Mouse (Mus musculus): ENCODE measurements around the gene Rcn3. TPM values are rescaled to one million over a fixed set of nuclear protein-coding genes. Genes with fewer than 3 reads are reported as not detected.

Gene Rcn3
- total RNA-seq (2021) = 1 to 10 TPM; 3.8 to 4.9 TPM

DNA sequence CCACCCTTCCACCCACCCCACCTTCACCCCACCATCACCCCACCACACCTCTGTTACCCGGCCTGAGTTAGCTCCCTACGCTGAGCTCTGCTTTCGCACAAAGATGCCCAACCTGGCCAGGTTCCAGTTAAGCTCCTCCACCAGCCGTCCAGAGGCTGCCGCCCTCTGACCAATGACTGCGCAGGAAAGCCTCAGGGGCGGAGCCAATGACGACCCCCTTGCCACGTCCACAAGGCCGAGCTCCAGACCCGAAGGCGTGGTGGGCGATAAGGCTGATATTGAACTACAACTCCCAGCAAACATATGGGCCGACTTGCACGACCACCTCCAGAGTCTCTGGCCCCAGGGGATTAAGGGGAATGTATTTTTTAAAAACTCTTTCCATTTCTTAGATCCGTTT lies at the start of gene Rcn3:
Rcn3 (minus strand) TSS at position 174 of the 400 bp plus-strand sequence.
- peak in 1 of 2 experiments; percentile 25 for DNase-seq (ENCODE audit: low spot score in 2 of 2)
- intact Hi-C loops (cut with DNase I) = no loop called here

DNA sequence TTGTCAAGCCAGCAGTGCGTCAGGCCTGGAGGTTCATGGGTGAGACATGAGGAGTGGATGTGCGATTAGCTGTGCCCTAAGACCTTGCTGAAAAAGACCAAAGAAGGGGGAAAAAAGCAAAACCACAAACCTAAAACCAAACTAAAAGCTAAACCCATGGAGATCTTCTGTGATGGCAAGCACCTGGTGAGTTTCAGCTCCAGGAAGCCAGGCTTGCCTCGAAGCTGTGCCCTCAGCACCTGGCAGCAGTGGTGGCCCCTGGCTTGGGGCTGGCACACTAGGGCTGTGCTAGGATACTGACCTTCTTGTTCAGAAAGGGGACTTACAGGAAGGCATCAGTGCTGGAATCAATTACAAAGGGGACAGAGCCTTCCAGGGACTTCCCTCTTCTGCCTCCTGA lies 49.3 kb upstream of the Rcn3 start:
- intact Hi-C loops (cut with DNase I) = no loop called here

DNA sequence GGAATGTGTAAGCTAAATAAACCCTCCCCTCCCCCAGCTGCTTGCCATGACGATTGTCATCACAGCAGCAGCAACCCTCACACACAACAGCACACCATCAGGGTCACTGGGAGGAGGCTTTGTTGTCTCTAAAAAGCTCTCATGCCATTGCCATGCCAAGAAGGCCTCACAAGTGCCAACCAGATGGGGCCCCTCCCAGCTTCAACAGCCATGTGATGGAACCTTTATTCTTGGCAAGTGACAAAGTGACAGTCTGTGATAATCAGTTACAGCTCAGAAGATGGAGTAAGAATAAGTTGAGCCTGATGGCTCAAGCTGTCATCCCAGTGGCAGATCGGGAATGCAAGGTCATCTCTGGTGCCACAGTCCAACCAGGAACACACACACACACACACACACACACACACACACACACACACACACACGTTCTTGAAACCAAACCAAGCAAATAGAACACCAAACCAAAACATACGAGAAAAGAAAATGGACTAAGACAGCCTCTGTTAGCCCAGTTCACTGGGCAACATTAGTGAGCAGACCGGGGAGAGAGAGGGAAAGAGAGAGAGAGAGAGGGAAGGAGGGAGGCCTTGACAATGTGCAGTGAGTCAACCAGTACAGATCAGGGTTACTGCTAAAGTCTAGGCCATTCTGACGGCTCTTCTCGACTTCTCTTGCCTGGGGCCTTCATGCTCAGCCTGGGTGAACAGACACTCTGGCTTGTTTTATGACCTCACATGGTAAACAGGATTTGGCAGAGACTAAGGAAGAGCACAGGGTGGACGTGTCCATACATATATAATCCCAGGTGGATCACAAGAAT lies 48.1 kb upstream of the Rcn3 start:
- intact Hi-C loops (cut with DNase I) = no loop called here
- DNase-seq (ENCODE audit: low spot score in 2 of 2) = no peak

More for the DNA sequence above, 49.3 kb upstream of the Rcn3 start:
- DNase-seq (ENCODE audit: low spot score in 2 of 2) = no peak

DNA sequence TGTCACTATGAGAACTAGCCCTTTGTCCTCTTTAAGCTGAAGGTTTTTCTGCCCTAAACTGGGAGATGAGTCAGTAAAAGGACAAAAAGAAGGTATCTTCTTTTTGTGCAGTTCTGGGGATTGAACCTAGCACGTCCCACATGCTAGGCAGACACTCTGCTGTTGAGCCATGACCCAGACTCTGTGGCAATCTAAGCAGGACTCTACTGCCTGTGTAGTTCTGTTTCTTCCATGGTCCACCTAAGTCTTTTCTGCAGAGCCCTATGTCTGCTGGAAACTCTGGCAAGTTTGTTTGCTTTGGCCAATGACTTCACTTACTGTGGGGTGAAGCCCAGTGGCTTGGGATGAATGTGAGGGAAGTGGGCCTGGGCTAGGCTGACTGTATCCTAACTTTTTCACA lies 46.4 kb upstream of the Rcn3 start:
- intact Hi-C loops (cut with DNase I) = no loop called here

DNA sequence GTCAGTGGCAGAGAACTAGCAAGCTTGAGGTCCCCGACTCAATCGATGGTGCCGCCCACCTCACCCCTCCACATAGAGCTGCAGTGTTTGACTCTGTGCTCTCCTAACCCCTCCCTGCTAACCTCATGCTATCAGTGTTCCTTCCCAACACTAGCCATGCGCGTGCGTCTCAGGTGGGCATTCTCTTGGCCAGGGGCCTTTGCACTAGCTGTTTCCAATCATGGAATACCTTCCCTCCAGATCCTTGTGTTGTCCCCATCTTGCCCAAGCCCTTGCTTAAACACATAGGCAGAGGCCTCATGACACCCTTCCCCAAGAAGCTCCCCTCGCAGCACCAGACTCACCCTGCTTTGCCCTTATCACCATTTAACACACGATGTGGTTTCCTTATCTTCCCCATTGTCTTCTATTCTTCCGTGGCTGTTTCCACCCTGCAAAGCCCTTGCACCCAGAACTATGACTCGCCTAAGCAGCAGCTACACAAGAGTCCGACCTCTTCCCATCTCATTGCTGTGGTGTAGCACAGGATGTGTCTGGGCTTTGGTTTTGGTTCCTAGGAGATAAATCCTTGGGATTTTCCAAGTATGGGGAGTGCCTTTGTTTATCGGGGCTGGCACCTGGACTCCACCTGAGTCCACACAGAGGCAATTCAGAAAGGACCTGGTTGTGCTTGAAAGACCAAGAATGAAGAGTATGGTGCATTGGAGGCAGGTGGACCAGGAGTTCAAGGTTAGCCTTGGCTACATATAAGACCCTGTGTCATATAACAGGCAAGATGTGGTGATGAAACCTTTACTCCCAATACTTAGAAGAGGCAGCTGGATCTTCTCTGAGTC lies 45.4 kb upstream of the Rcn3 start:
- no peak for DNase-seq (ENCODE audit: low spot score in 2 of 2)
- intact Hi-C loops (cut with DNase I) = loop anchor here (2.0 kb wide), 1 partner anchor 59 kb away; no protein-coding TSS in a partner anchor

More for the DNA sequence above, 46.4 kb upstream of the Rcn3 start:
- no peak for DNase-seq (ENCODE audit: low spot score in 2 of 2)

DNA sequence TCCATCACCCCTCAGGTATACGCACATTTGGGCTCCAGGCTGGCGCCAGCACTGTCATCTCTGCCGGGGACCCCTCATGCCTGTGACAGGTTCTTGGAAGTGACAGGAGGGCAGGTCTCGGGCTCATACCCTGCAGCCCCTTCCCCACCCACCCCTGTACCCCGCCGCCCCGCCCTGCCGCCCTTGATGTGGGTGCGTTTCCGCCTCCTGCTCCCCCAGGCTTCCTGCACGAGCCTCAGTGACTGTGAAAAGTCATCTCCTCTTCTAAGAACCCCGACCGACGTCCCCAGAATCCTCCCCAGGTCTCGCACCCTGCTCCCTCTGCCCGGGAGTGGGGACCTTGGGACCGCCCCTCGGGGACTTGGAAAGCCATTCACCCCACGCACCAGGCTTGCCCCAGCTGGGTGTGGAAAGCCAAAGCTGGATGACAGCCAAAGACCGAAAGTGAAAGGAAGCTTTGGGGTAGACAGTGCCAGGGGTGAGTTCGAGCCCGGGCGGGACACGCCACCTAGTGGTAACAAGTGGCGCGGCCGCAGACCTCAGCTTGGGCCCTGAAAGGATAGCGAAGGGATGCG lies 44.1 kb upstream of the Rcn3 start, which contains the start of the genes Gm45713 and Flt3l:
Gm45713 (minus strand) TSS at position 239 of the 575 bp plus-strand sequence.
Flt3l (minus strand) TSS at position 440 of the 575 bp plus-strand sequence.
- peak; percentile 80 to 86 for DNase-seq (ENCODE audit: low spot score in 2 of 2)
- intact Hi-C loops (cut with DNase I) = loop anchor here (2.0 kb wide), 1 partner anchor 57 kb away; no protein-coding TSS in a partner anchor

DNA sequence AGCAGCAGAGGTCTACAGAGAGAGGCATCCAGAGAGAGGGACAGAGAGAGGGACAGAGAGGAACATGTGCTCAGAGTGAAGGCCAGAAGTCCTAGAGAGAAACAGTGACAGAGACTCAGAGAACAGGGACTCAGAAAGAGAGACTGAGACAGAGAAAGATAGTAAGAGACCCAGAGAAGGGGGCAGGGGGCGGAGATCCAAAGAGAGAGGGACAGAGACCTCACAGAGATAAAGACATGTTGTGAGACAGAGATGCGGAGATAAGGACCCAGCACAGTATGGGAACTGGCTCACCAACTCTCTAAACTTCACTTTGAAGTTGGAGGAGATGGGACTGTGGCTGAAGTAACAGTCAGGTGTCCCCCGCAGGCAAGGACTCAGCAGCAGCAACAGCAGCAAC lies 43.3 kb upstream of the Rcn3 start:
- intact Hi-C loops (cut with DNase I) = no loop called here
- DNase-seq (ENCODE audit: low spot score in 2 of 2) = no peak

DNA sequence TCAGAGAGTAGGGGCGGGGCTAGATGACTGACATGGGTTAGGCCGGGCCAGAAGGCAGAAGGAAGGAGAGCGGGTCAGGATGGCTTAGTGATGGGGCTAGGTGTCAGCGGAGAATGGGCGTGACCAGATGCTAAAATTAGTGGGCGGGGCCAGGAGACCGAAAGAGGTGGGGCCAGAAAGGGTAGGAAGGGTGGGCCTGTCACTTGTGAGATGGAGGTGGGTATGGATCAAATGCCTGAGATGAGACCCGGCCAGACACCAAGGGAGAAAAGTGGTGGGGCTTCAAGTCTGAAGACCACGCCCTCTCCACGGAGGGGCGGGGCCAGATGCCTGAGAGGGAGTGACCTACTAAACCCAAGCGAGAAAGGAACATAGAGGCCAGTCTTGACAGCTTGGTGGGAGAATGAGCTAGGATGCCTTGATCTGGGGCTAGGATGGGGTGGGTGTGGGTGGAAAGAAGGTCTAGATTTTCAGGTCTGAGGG lies 42.6 kb upstream of the Rcn3 start:
- DNase-seq (ENCODE audit: low spot score in 2 of 2) = no peak
- intact Hi-C loops (cut with DNase I) = no loop called here

DNA sequence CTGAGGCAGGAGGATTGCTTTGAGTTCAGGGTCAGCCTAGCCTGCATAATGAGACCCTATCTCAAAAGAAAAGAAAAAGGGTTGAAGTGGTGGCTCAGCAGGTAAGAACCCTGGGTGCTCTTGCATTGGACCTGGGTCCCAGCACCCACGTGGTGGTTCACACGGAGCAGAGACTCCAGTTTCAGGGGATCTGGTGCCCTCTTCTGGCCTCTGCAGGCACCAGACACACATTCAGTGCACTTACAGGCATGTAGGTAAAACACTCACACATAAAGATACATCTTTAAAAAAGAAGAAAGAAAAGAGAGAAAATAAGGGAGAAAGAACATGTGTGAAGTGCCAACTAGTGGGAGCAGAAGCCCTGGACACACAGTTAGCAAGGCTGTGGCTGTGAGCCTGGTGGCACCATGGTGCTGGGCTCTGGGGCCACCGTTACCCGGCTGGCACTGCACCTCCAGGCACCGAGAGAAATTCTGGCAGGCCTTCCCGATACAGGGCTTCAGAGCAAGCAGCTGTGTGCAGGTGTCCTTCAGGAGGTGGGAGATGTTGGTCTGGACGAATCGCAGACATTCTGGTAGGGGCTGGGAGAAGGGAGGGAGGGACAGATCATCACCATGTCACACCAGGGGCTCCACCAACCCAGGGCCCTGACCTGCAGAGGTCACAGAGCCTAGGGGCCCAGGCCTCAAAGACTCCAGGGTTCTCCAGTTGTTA lies 41.6 kb upstream of the Rcn3 start:
- DNase-seq (ENCODE audit: low spot score in 2 of 2) = no peak
- intact Hi-C loops (cut with DNase I) = no loop called here

DNA sequence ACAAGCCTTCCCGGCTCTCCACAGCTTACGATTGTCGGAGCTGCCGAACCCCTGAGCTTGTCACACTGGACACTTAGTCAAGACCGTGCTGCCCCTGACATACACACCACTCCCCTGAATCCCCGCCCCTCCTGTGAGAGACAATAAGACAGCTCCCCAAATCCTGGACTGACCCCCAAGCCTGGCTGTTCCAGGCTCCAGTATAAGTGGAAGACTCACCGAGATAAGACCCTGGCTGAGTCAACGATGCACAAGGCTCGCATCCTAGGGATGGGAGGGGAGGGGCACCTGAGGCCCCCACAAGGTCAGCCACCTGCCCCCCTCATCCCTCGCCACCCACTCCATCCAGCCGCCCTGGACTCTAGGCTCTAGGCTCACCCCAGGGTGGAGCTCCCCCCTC lies 39.8 kb upstream of the Rcn3 start:
- intact Hi-C loops (cut with DNase I) = no loop called here
- no peak for DNase-seq (ENCODE audit: low spot score in 2 of 2)

DNA sequence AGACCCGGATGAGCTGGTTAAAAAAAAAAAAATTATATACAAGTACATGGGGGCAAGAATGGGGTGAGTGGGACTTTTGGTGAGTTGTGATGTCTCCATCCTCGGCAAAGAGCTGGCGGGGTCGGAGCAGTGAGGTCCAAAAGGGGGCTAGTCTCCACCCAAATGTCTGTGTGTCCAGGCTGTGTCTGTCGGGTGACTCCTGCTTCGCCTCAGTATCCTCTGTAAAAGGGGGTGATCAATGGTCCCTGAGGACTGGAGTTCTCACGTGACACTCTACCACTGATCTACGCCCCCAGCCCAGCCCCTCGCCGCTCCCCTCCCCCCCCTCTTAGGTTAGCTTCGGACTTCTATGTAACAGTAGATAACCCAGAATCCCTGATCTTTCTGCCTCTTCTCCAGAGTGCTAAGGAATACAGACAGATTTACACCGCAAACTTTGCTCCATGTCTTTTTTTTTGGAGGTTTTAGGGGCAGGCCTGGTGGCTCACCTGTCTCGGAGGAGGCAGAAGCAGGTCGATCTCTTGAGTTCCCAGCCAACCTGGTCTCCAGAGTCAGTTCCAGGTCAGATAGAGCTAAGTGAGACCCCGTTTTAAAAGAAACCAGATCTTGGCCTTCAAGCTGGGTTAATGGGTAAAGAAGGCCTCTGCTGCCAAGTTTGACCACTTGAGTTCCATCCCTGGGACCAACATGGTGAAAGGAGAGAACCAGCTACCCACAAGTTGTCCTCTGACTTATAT lies 37.9 kb upstream of the Rcn3 start:
- DNase-seq (ENCODE audit: low spot score in 2 of 2) = no peak
- intact Hi-C loops (cut with DNase I) = no loop called here

DNA sequence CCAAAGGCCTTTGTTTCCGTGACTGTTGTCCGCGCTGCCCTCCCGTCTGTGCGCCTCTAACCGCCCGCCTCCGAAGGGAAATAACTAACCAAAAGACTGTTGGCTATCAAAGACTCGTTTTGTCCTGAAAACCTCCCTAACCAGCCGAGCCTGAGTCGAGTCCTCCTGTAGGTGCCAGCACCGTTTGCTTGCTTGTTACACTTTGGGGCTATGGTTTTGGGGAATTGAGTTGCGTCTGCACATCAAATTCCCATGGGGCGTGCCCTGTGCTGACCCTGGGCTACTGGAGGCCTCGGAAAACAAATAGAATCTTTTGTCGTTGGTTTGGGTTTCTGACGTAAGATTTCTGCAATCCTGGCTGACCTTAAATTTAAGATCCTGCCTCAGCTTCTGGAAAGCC lies 37.3 kb upstream of the Rcn3 start:
- intact Hi-C loops (cut with DNase I) = no loop called here
- no peak for DNase-seq (ENCODE audit: low spot score in 2 of 2)

DNA sequence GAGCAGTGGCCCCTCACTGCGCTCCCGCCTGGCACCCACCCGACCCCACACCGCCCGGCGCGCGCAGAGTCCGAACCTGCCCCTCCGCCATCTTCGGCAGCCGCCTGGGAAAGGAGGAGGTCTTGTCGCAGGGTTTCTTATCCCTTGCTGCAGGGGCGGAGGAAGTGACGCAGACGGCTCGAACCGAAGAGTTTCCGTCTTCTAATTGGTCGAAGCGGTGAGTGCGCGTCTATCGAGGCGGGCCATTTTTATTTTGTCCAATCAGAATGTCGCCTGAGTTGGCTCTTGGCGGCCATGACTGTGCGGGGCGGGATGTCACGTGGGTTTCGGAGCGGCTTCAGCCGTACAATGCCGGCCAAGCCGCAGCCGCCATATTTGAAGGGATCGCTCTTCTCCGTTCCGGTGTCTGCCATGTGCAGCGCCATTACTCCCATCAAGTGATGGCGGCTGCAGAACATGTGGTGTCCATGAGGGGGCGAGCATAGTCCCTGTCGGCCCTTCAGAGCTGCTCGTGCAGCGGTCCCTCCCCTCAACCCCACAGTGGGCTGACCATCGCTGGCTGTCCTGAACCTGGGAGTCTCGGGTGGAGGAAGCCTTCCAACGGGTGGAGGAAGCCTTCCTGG lies 36.7 kb upstream of the Rcn3 start, which contains the start of gene Rpl13a:
Rpl13a (minus strand) TSS at position 138 of the 623 bp plus-strand sequence.
- DNase-seq (ENCODE audit: low spot score in 2 of 2) = peak; percentile 99
- intact Hi-C loops (cut with DNase I) = loop anchor here (1.0 kb wide), 1 partner anchor 26 kb away; the partner anchor contains the start of genes Aldh16a1 and Pih1d1

DNA sequence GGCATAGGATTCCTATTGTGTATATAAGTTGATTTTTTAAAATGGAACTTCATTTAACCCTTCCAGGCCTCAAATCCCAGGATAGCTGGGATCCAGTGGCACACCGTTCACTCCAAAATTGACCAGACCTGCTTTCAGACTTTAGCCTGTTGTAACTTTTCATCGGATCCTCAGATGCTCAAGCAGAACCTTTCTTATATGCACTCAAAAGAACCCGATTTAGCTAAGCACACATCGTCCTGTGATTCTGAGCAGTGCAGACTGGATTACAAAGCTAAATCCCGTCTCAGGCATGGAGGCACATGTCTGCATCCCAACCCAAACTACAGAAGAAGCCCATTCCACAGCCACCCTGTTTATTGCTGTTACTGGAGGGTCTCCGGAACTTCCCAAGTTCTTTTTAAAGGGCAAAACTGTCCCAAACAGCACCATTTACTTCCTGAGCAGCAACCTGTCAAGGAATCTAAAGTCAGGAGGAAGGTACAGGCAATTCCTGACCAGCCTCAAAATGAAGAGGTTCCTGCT lies 35.7 kb upstream of the Rcn3 start:
- intact Hi-C loops (cut with DNase I) = loop anchor here (1.0 kb wide), 1 partner anchor 27 kb away; the partner anchor contains the start of genes Aldh16a1 and Pih1d1
- no peak for DNase-seq (ENCODE audit: low spot score in 2 of 2)

DNA sequence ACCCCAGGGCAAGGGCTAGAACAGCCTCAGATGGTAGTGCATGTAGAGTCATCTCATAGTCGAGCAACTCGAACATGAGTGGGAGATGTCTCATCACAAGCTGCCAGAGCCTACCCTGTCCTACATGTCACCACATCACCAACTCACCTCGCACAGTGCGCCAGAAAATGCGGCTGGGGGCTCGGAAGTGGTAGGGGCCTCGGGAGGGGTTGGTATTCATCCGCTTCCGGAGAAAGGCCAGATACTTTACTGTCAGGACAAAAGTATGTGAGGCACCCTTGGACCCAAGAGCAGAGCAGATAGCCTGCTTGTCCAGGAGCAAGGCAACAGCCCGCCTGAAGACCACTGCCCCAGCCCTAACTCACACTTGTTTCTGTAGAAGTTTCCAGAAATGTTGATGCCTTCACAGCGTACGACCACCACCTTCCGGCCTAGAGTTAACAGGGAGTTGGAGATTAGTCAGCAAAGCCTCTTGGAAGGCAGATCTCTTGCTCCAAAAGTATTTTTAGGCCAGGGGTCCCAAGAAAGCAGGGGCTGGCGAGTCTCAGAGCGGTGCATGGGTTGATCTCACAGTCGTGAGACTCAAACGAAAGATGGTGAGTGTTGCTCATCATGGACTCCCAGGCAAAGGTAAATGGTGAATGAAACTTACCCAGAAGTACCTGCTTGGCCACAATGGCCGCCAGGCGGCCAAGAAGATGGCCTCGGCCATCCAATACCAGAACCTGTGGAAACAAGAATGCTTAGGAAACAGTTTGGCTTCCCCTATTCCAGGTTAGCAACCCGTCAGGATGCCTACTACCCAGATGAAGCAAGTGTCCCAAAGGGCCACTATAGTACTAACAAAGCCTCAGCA lies 35.1 kb upstream of the Rcn3 start:
- no peak for DNase-seq (ENCODE audit: low spot score in 2 of 2)
- intact Hi-C loops (cut with DNase I) = no loop called here

DNA sequence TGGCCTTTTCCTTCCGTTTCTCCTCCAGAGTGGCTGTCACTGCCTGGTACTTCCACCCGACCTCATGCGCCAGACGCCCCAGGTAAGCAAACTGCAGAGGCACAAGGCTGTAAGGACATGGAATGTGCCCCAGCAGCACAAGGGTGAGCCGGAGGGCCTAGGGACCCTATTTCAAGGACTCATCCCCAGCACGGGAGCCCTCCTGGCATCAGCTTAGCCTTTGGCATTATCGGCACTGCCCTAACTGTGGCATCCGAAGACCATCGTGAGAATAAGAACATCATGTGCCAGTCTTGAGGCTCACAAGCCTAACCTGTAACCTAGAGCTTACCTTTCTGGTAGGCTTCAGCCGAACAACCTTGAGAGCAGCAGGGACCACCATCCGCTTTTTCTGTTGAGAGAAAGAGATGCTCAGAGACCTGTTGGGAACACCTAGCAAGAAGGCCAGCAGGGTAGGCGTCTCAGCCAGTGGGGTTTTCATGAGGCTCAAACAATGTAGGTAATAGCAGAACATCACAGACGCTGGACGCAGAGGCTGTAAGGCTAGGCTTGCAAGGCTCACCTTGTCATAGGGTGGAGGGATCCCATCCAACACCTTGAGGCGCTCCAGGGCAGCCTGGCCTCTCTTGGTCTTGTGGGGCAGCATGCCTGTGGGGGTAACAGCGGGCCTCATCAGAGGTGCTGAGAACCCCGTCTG lies 34.3 kb upstream of the Rcn3 start:
- DNase-seq (ENCODE audit: low spot score in 2 of 2) = no peak
- intact Hi-C loops (cut with DNase I) = no loop called here
